Mouse (Mus musculus) lung, adult 2 months (tissue): ENCODE measurements at regions not wholly inside any gene's neighbourhood (a gene's known extent, or its start where the extent isn't known, plus 50 kb on each side); places are given as distances from the start of the nearest gene placed in this dataset.

ENCODE experiments used
- CTCF ChIP-seq: fragments of 200-500 bp; IDR thresholded peaks from 2 replicates; pipeline ENCODE4 v1.5.1; 2011; ENCODE audit warnings: mild to moderate bottlenecking, low read length, control low read depth; ENCODE audit not compliant: insufficient read depth
- POLR2A ChIP-seq: fragments of 200-500 bp; IDR thresholded peaks from 2 replicates; pipeline ENCODE4 v1.6.1; 2011; ENCODE audit warnings: low read depth, mild to moderate bottlenecking, control low read depth, low read length, borderline replicate concordance; ENCODE audit errors: extremely low read depth

GRCm38 (mm10) chr6:73368047-73368835 is 101.2 kb downstream of the 4931417E11Rik start:
- TF ChIP-seq CTCF (no peak), POLR2A (no peak)
